Mouse (Mus musculus) ES-CJ7 (cell line): ENCODE results near the gene Cdk2ap2.
A peak's percentile ranks its signal among the peaks of the same experiment; 100 is the strongest.
"Not testable (repeated sequence)": the region's sequence is repeated elsewhere in the genome, so short reads cannot be mapped to it uniquely, and the experiment has no call there.

Experiments used
- DNase-seq: peaks from one replicate; pipeline ENCODE4 v3.0.0; 2011; ENCODE audit warnings: low read depth, low spot score

The Cdk2ap2 gene

DNA sequence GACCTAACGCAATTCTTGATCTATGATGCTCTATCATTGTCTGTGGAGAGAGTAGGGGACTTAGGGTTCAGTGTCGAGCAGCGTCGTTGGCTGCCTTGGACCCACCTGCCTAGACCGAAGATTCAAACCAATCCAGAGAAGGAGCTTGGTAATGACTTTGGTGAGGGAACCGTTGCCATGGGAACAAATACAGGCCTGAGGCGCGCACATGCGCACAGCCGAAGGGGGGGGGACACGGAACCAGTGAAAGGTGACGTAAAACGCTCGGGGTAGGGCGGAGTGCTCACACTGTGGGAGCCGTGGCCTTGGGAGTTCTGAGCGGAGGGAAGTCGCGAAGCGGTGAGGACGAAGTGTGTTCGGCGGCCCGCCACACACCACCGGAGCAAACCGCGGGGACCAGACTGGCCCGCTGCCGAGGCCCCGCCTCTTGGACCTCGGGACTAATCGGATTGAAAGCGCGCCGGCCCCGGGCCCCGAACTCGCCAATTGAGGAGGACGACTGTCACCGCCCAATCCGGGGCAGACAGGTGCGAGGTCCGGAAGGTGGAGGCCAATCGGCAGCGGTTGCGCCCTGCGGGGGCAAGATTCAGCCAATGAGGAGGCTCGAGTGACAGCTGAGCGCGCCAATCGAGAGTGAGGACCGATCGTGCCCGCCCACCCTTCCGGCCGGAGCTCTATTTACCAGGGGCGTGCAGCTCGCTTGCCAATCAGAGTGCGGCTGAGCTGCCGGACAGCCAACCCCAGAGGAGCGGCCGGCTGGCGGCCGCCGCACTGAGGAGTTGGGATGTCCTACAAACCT lies at the start of gene Cdk2ap2:
Gene Cdk2ap2 (plus strand): TSS at position 541 of the 799 bp plus-strand sequence.
- peak; percentile 99 for DNase-seq

- peak; percentile 92 for DNase-seq
Measured at GRCm38 (mm10) chr19:4047859-4048258, 49.1 kb upstream of the Cdk2ap2 start.

GRCm38 (mm10) chr19:4049069-4049468 lies 47.9 kb upstream of the Cdk2ap2 start:
- DNase-seq, result not testable (repeated sequence)

DNA sequence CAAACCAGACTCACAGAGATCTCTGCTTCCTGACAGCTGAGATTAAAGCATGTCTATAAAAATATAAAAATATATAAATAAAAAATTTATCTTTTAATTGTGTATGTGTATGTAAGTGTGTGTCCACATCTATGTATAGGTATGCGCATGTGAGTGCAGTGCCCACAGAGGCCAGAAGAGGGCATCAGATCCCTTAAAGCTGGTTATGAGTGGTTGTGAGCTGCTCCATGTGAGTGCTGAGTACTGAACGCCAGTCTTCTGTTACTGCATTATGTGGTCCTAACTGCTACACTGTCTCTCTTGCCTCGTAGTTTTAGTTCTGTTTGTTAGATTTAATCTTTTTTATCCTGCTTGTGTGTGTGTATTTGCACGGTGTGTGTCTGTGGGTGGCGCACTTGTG lies 46.0 kb upstream of the Cdk2ap2 start:
- peak; percentile 62 for DNase-seq

DNA sequence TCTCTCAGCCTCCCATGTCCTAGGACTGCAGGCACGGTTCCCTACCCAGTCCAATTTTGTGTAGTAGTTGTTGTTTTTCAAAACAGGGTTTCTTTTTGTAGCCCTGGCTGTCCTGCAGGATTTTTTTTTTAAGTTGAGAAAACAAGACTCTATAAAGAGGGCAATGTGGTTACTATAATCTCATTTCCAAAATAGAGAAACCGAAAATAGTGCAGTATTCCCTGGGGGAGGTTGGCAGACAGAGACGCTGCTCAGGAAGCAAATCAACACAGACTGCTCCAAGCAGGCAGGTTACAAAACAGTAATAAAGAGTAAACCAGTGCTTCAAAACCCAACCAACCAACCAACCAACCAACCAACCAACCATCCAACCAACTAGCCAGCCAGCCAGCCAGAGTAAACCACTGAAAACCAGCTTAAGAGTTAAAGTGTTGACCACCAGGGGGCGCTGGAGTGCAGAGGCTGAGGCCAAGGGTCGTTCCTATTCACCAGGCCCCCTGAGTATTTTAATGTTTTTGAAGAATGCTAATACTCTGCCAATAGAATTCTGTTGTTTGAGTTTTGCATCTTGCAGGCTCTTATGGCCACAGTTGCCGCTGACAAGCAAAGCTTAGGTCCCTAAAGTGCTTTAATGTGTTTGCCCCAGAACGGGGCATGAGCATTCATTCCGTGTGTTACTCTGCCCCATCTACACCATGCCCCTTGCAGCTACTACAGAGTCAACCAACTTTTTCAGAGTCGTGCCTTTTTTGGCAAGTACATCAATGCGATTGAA lies 45.1 kb upstream of the Cdk2ap2 start:
- DNase-seq, result peak; percentile 69

GRCm38 (mm10) chr19:4052516-4053030 lies 44.4 kb upstream of the Cdk2ap2 start:
- DNase-seq, result no peak

DNA sequence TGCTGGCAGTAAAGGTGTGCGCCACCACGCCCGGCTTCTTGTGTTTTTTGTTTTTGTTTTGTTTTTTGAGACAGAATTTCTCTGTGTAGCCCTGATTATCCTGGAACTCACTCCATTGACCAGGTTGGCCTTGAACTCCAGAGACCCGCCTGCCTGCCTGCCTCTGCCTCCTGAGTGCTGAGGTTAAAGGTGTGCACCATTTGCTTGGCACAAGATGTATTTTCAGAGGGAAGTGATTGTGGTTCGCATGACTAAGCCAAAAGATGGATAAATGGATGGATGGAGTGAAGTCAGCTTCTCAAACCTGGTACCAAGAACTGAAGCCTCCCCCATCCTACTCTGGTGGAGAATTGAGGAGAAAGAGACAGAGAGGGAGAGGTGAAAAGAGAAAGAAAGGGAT lies 42.4 kb upstream of the Cdk2ap2 start:
- no peak for DNase-seq

DNA sequence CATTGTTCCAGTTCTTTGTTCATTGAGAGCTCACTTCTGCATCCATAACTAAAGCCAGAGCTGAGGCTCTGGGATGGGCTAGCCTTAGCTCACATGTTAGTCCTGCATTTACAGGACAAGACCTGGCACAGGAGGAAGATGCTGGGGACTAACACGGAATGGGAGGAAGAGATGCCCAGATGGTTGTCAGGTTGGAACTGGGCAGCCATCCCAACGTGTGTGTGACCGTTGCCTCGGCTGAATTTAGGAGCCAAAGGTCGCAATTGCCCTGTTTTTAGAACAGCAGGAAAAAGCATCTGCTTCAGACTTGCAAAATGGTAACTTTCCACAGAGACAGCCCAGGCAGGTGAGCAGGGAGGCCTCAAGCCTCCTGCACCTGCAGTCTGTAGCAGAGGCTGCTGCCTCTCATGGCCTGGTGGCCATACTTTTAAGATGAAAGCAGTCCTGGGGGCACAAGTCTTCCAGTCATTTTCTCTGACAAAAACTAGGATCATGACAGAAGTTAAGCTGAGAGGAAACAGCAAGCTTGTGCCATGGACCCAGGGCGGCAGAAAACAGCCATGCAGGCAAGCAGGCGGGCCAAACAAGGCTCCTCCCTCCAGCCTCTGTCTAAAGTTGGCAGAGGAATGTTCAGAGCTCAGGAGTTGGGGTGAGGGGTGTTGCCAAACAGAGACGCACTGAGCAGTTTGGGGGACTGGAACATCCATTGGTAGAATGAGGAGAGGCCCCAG lies 41.6 kb upstream of the Cdk2ap2 start:
- DNase-seq, result no peak

- DNase-seq, result peak; percentile 67
Measured at GRCm38 (mm10) chr19:4055947-4056693, 40.9 kb upstream of the Cdk2ap2 start.

- DNase-seq, result no peak
Measured at GRCm38 (mm10) chr19:4056727-4057126, 40.3 kb upstream of the Cdk2ap2 start.

GRCm38 (mm10) chr19:4057389-4057788 lies 39.6 kb upstream of the Cdk2ap2 start:
- DNase-seq, result peak; percentile 53

DNA sequence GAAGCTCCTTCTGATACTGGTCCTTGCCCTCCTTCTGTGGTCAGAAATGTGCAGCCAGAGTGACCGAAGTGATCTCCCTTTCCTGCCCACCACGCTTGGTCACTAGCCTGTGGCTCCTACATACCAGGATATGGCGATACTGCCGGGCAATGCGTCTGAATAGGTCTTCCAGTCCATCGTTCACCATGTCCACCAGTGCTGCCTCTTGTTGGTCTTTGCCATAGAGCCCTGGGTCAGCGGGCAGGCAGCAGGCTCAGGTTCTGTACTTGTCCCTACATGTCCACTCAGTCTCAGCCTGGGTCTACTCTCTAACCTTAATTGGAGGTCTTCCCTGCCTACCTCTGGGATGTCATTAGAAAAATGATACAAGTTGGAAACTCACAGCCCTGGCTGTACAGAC lies 39.0 kb upstream of the Cdk2ap2 start:
- no peak for DNase-seq

- DNase-seq, result no peak
Measured at GRCm38 (mm10) chr19:4058581-4058980, 38.4 kb upstream of the Cdk2ap2 start.

- DNase-seq, result peak; percentile 89
Measured at GRCm38 (mm10) chr19:4059069-4059740, 37.8 kb upstream of the Cdk2ap2 start, which contains the start of gene Gstp3. TSS of gene Gstp3 (minus strand) at chr19:4059569.

DNA sequence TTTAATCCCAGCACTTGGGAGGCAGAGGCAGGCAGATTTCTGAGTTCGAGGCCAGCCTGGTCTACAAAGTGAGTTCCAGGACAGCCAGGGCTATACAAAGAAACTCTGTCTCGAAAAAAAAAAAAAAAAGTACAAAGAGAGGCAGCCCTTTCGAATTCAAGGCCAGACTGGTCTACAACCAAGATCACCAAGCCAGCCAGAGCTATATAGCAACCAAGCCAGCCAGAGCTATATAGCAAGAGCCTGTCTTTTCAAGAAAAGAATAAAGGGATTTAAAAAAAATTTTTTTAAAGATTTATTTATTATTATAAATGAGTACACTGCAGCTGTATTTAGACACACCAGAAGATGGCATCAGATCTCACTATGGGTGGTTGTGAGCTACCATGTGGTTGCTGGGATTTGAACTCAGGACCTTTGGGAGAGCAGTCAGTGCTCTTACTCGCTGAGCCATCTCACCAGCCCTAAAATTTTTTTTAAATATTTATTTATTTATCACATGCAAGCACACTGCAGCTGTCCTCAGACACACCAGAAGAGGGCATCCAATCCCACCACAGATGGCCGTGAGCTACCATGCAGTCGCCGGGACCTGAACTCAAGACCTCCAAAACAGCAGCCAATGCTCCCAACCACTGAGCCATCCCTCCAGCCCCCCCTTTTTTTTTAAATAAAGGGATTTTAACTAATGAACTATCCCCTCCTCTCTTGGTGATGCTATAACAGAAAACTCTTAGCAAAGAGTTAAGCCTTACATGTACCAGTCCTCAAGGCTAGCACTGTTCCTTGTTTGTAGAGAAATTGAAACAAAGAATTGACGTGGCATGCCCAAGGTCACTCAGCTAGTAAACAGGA lies 36.7 kb upstream of the Cdk2ap2 start:
- DNase-seq, result not testable (repeated sequence)

- no peak for DNase-seq
Measured at GRCm38 (mm10) chr19:4060899-4061465, 36.0 kb upstream of the Cdk2ap2 start.

GRCm38 (mm10) chr19:4063357-4063756 lies 33.6 kb upstream of the Cdk2ap2 start:
- not testable (repeated sequence) for DNase-seq

- DNase-seq, result not testable (repeated sequence)
Measured at GRCm38 (mm10) chr19:4064501-4064900, 32.5 kb upstream of the Cdk2ap2 start.

GRCm38 (mm10) chr19:4066280-4066679 lies 30.7 kb upstream of the Cdk2ap2 start:
- DNase-seq, result no peak
